Mouse (Mus musculus): ENCODE measurements around the gene Traf3ip2. TPM values are rescaled to one million over a fixed set of nuclear protein-coding genes. Genes with fewer than 3 reads are reported as not detected.

The Traf3ip2 gene
- total RNA-seq, 4 experiments from 2014 or later: 16.5 to 28.8 (median 22.2) TPM

DNA sequence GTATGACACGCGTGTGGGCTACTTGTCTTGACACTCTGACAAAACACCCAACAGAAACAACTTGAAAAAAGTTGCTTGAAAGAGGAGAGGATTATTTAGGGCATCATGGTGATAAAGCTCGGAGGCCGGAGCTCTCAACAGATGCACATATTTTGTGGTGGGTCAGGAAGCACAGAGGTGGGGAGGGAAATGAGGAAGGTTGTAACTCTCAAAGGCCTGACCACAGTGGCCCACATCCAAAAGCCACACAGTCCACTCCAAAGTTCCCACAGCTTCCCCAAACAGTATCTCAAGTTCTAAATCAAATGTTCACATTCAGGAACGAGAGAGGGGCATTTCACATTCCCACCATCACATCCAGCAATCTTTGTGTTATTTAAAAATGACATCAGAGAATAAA is 11.7 kb upstream of the Traf3ip2 start:
- no peak for DNase-seq

DNA sequence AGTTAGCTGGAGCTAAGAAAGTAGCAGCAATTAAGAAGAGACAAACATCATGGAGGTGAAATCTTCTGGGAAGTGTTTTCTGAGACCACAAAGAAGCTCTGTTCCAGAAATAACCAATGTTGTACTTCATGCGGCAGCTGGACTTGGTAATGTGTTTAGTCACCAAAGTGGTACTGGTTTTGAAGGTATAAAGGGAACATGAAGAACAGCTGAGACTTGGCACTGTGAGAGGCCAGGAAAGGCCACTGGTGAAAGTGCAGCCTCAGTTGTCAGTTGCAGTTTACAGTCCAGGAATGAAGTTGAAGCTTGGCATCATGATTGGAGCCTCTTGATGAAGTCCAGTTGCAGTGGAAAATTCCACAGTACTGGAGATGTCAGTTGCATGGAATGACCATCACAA is 6.3 kb upstream of the Traf3ip2 start:
- DNase-seq: no peak

- DNase-seq: no peak
Observed at GRCm38 (mm10) chr10:39611234-39611633, 1.5 kb upstream of the Traf3ip2 start.

DNA sequence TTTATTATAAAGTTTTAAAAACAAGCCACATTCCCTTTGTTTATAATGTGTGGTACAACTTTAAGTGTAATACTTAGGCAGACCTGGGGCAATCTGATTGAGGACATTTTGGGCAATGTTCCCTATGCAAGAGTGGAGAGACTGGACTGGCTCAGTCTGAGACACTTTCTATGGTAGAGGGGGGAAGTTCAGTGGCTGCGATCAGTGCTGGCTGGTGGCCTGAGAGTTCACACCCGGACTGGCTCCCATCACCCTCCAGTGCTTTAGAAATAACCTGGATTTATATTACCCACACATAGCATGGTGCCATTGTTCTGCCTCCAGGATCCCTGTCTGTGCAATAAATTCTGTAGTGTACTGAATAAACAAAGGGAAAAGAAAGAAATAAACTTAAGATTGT is 603 bp upstream of the Traf3ip2 start:
- DNase-seq: no peak

DNA sequence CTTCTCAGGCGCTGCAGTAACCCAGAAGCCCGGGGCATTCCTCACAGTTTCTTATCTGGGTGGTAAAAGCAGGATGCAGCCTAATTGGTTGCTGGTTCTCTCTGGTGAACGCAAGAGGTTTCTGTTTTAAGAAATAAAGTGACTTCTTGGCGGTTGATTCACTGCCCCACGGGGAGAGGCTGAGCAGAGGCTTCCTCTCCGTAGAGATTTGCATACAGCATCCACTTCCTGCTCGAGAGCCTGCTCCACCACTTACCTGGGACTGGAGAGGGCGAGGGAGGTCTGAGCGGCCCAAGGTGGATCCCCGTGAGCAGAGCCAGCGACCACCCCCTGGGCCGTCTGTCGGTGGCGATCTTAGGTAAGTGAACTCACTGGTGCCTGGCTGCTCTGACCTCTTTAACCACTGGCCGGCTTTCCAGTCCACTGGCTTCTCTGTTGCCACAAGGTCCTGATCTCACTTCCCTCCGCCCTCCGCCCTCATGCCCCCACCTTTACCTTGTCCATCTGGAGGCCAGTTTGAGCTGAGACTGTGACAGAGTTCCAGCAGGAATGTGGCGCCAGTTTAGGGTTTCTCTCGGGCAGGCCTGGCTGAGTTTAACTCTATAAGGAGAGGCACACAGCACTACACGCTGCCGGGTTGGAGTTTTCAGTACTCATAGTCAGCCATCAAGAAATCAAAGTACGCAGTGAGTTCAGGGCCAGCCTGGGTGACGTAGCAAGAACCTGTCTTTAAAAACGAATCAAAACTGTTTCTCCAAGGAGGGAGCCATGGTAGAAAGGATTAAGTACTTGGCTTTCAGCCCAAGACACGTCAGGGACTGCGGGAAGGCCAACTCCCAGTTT is 476 bp downstream of the Traf3ip2 start:
- DNase-seq: peak; percentile 69

GRCm38 (mm10) chr10:39613973-39614372 is 1.2 kb downstream of the Traf3ip2 start:
- no peak for DNase-seq

DNA sequence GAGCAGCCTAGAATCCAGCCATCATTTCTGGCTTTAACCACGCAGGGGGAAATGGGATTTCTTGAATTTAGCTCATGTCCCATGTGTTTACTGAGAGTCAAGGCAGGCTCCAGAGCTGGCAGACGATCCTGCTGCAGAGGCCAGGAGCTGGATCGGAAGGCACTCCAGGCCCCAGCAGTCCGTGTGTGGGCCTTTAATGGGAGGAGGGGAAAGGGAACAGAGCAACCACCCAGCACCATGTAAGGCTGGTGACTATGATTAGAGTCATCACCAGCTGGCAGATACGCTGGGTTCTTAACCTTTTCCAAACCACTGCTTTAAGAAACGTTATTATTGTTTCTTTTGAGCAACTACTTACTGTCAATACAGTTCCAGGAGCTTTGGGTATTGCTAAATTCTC is 1.9 kb downstream of the Traf3ip2 start:
- DNase-seq: peak; percentile 77

GRCm38 (mm10) chr10:39615531-39616229 is 2.9 kb downstream of the Traf3ip2 start:
- DNase-seq: no peak

GRCm38 (mm10) chr10:39616230-39616590 is 3.5 kb downstream of the Traf3ip2 start:
- DNase-seq: no peak

GRCm38 (mm10) chr10:39616626-39617025 is 3.9 kb downstream of the Traf3ip2 start:
- DNase-seq: no peak

GRCm38 (mm10) chr10:39618431-39618830 is 5.7 kb downstream of the Traf3ip2 start:
- DNase-seq: no peak

- DNase-seq: no peak
Observed at GRCm38 (mm10) chr10:39620626-39621025, 7.9 kb downstream of the Traf3ip2 start.

GRCm38 (mm10) chr10:39623806-39624205 is 11.1 kb downstream of the Traf3ip2 start:
- DNase-seq: no peak

- no peak for DNase-seq
Observed at GRCm38 (mm10) chr10:39624837-39625625, 12.3 kb downstream of the Traf3ip2 start.

GRCm38 (mm10) chr10:39625626-39626260 is 13.0 kb downstream of the Traf3ip2 start:
- DNase-seq: no peak

DNA sequence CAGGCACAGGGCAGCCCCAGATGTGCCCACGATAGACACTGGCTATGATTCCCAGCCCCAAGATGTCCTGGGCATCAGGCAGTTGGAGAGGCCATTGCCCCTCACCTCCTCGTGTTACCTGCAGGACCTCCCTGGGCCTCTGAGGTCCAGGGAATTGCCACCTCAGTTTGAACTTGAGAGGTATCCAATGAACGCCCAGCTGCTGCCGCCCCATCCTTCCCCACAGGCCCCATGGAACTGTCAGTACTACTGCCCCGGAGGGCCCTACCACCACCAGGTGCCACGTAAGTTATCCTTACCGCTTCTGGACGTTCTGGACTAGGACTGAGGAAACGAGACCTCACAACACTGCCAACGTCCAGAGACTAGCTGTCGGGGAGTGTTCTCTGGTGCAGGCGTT is 13.6 kb downstream of the Traf3ip2 start:
- no peak for DNase-seq

- DNase-seq: no peak
Observed at GRCm38 (mm10) chr10:39628799-39629517, 16.2 kb downstream of the Traf3ip2 start.

- no peak for DNase-seq
Observed at GRCm38 (mm10) chr10:39629746-39630552, 17.2 kb downstream of the Traf3ip2 start.

DNA sequence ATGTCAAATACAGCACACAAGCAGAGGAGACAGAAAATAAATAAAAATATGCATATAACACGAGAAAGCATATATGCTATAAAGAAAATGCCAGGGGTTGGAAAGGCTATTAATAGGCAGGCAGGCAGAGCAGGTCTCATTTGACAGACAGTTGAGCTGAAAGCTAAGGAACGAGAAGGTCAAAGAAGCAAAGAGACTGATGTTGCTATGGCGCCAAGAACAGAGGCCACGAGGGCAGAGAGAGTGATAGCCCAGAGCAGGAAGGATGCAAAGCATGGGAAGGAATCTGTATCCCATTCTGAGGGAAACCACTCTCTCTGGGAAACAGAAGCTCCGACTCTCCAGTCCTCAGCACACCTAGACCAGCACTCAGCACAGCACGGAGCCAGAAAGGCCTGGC is 18.1 kb downstream of the Traf3ip2 start:
- no peak for DNase-seq

DNA sequence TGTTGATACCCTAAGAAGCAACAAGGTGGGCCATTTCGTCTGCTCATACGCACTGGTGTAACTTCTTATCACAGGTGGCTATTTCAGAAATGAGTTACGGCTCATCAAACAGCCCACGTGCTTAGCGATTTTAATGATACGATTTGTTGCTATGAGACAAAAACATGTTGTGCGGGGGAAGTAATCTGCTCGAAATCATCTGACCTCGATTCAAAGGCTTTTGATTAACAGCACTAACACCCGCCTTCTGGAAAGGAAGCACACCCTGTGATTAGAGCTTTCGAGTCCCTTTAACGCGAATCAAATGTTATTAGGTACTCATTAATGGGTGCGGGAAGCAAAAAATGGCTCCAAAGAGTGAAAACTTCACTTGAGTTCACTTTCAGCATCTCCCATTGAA is 18.9 kb downstream of the Traf3ip2 start:
- no peak for DNase-seq

GRCm38 (mm10) chr10:39633379-39633778 is 20.6 kb downstream of the Traf3ip2 start:
- DNase-seq: no peak
